Mouse (Mus musculus): ENCODE results near the gene Hoxb6. TPM values are rescaled to one million over a fixed set of nuclear protein-coding genes. Genes with fewer than 3 reads are reported as not detected.

The Hoxb6 gene
- polyA plus RNA-seq, 1 experiment from 2014 or later: not detected

- under 1% methylated on average over 24 of the region's 24 CpGs for WGBS
- Histone ChIP-seq H3K9me3 (no peaks in the 10 kb centered on the region), H3K36me3 (replicated peaks) (no peaks in the 10 kb centered on the region), H3K4me2 (no peak overlapping the region), H3K4me3 (replicated peaks) (no peak overlapping the region), H3K27me3 (peaks cover 100% of the 10 kb centered on the region), H3K9ac (no peak overlapping the region), H3K4me1 (no peaks in the 10 kb centered on the region), H3K27ac (no peak overlapping the region)
- no peak for ATAC-seq (ENCODE audit: low FRiP score)
These were observed 30.9 kb upstream of the Hoxb6 start for GRCm38 (mm10) chr11:96261323-96261890.

DNA sequence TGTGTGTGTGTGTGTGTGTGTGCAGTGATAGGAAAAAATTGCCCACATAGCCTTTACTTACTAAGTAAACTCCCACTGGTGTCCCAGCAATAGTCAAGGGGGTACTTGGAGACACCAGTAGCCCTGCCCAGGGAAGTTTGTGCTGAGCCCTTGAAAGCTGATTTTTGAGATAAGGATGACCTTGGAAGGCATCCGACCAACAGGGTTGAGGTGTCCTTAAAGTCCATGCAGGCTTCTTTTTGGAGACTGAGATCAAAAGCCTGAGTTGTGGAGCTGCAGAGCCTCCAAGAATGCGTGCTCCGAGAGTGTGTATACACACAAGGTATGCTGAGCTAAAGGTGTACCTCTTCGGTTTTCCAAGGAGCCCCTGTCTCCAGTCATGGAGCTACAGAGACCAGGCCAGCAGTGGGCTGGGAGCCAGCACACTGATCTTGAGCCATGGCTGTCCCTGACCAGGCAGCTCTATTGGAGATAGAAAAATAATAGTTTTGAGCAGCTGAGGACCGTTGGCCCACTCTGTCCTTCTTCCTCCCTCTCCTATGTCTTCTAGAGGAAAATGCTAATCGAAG lies 29.9 kb upstream of the Hoxb6 start:
- no peak overlapping the region for H3K9ac ChIP-seq
- peaks cover 100% of the 10 kb centered on the region for H3K27me3 ChIP-seq
- H3K27ac ChIP-seq: no peak overlapping the region
- H3K4me1 ChIP-seq: no peaks in the 10 kb centered on the region
- no peaks in the 10 kb centered on the region for H3K36me3 ChIP-seq (replicated peaks)
- ATAC-seq (ENCODE audit: low FRiP score): no peak
- no peaks in the 10 kb centered on the region for H3K9me3 ChIP-seq
- no peak overlapping the region for H3K4me2 ChIP-seq
- no peak overlapping the region for H3K4me3 ChIP-seq (replicated peaks)
- WGBS: 10% methylated on average over 6 of the region's 6 CpGs

- no peak for ATAC-seq (ENCODE audit: low FRiP score)
- no peak overlapping the region for H3K27ac ChIP-seq
These were observed 28.5 kb upstream of the Hoxb6 start for GRCm38 (mm10) chr11:96263636-96264389.

DNA sequence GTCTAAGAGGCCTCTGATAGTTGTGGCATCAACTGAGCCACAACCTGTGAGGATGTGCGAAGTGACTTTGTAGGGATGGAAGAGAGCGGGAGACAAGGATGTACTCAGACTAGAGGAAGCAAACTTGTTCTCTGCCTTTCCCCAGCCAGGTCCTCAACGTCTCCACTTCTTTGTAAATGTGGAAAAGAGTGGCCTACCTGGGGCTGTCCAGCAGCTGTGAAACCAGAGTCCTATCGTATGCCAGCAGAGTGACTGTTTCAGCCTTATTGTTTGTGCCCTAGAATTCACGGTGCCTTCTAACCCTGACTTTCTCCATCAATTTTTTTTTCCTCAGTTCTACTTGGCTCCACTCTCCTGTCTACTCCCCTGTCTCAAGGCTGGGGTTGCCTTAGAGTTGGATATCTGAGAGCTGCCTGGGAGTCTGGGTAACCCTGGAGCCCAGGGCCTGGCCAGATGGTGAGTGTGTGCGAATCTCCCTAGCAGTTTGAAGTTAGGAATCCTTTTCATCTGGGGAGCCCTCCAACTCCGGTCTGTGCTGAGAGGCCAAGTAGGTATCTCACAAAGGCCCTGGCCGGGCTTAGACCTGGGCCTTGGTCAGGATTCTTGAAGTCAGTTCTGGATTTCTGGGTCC lies 27.8 kb upstream of the Hoxb6 start:
- Histone ChIP-seq H3K27me3 (peaks cover 97% of the 10 kb centered on the region), H3K27ac (no peak overlapping the region), H3K9ac (no peak overlapping the region), H3K9me3 (no peaks in the 10 kb centered on the region), H3K36me3 (replicated peaks) (no peaks in the 10 kb centered on the region), H3K4me3 (replicated peaks) (no peak overlapping the region), H3K4me1 (no peaks in the 10 kb centered on the region), H3K4me2 (no peak overlapping the region)
- no peak for ATAC-seq (ENCODE audit: low FRiP score)
- 3% methylated on average over 8 of the region's 8 CpGs for WGBS

More at GRCm38 (mm10) chr11:96263636-96264389, 28.5 kb upstream of the Hoxb6 start:
- Histone ChIP-seq H3K4me1 (no peaks in the 10 kb centered on the region), H3K36me3 (replicated peaks) (no peaks in the 10 kb centered on the region), H3K9me3 (no peaks in the 10 kb centered on the region), H3K9ac (no peak overlapping the region), H3K4me3 (replicated peaks) (no peak overlapping the region), H3K4me2 (no peak overlapping the region), H3K27me3 (peaks cover 97% of the 10 kb centered on the region)
- WGBS: under 1% methylated on average over 33 of the region's 33 CpGs

- WGBS: 2% methylated on average over 7 of the region's 7 CpGs
These were observed 26.3 kb upstream of the Hoxb6 start for GRCm38 (mm10) chr11:96265954-96266353.

GRCm38 (mm10) chr11:96267021-96267920 lies 25.0 kb upstream of the Hoxb6 start:
- H3K9ac ChIP-seq: no peak overlapping the region
- no peaks in the 10 kb centered on the region for H3K9me3 ChIP-seq
- H3K4me3 ChIP-seq (replicated peaks): no peak overlapping the region
- no peak for ATAC-seq (ENCODE audit: low FRiP score)
- no peak overlapping the region for H3K27ac ChIP-seq
- WGBS: 9% methylated on average over 7 of the region's 7 CpGs
- no peaks in the 10 kb centered on the region for H3K36me3 ChIP-seq (replicated peaks)
- H3K4me2 ChIP-seq: no peak overlapping the region
- H3K27me3 ChIP-seq: peaks cover 97% of the 10 kb centered on the region
- peaks cover 4% of the 10 kb centered on the region; the same call in 1 of the 2 replicates for H3K4me1 ChIP-seq

More at GRCm38 (mm10) chr11:96265954-96266353, 26.3 kb upstream of the Hoxb6 start:
- no peaks in the 10 kb centered on the region for H3K36me3 ChIP-seq (replicated peaks)
- no peak overlapping the region for H3K4me2 ChIP-seq
- H3K27me3 ChIP-seq: peaks cover 97% of the 10 kb centered on the region
- no peak overlapping the region for H3K9ac ChIP-seq
- H3K4me3 ChIP-seq (replicated peaks): no peak overlapping the region
- H3K9me3 ChIP-seq: no peaks in the 10 kb centered on the region
- H3K27ac ChIP-seq: no peak overlapping the region
- ATAC-seq (ENCODE audit: low FRiP score): no peak
- H3K4me1 ChIP-seq: no peaks in the 10 kb centered on the region

GRCm38 (mm10) chr11:96268031-96268745 lies 24.1 kb upstream of the Hoxb6 start:
- H3K4me2 ChIP-seq: no peak overlapping the region
- H3K4me3 ChIP-seq (replicated peaks): no peak overlapping the region
- H3K27ac ChIP-seq: no peak overlapping the region
- H3K9ac ChIP-seq: no peak overlapping the region
- peaks cover 97% of the 10 kb centered on the region for H3K27me3 ChIP-seq
- no peaks in the 10 kb centered on the region for H3K36me3 ChIP-seq (replicated peaks)
- no peaks in the 10 kb centered on the region for H3K9me3 ChIP-seq
- ATAC-seq (ENCODE audit: low FRiP score): no peak
- WGBS: 4% methylated on average over 1 of the region's 1 CpGs
- peaks cover 7% of the 10 kb centered on the region; the same call in 1 of the 2 replicates for H3K4me1 ChIP-seq

DNA sequence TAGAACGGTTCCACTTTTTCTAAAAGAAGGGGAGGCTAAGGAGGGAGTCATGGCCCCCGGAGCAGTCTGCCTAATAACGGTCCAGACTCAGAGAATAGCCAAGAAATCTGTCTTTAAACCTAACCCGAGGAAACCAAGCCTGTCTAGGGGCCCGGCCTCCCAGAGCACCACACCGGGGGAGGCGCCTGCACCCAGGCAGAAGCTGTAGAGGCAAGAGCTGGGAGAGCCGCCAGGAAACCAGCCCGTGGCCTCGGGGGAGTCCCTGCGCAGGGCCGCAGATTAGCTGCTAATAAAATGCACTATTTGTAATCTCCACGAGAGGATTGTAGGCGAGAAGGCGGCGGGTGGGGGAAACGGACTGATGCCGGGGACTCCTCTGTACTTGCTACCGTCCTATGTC lies 22.4 kb upstream of the Hoxb6 start:
- Histone ChIP-seq H3K4me1 (peaks cover 7% of the 10 kb centered on the region; the same call in 1 of the 2 replicates), H3K27me3 (peaks cover 97% of the 10 kb centered on the region), H3K36me3 (replicated peaks) (no peaks in the 10 kb centered on the region), H3K27ac (no peak overlapping the region), H3K9me3 (no peaks in the 10 kb centered on the region), H3K4me3 (replicated peaks) (no peak overlapping the region), H3K4me2 (no peak overlapping the region), H3K9ac (no peak overlapping the region)
- ATAC-seq (ENCODE audit: low FRiP score): no peak
- WGBS: under 1% methylated on average over 19 of the region's 19 CpGs

DNA sequence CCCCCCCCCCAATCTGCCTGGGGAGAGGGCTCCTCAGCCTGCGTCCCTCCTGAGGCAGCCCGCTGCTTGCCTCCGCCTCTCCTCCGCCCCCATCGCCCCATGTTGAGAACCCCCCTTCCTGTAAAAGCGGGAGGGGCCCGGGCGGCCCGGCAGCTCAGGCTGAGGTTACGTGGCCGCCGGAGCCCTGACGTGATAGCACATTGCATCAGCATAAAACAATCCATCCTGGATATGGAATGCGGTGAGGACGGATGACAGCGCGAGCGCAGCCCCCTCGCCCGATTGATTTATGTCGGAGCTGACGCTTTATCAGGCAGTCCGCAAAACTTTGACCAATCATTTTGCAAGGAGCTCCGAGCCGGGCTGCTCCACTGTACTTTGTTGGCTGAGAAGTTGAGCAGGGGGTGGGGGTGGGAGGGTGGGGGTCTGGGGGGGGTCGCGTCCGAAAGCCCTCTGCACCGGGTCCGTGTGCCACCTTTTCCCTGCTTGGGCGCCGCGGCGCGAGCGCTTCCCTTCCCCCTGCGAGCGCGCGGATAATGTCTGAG lies 21.2 kb upstream of the Hoxb6 start, which contains the start of gene Hoxb9:
TSS of gene Hoxb9 (plus strand) at position 462 of the 545 bp plus-strand sequence.
- peaks cover 7% of the 10 kb centered on the region; the same call in 1 of the 2 replicates for H3K4me1 ChIP-seq
- H3K27me3 ChIP-seq: peaks cover 97% of the 10 kb centered on the region
- H3K9ac ChIP-seq: no peak within 1 kb of the TSS
- no peak within 1 kb of the TSS for H3K27ac ChIP-seq
- WGBS: 1% methylated on average over 40 of the region's 40 CpGs
- H3K9me3 ChIP-seq: no peaks in the 10 kb centered on the region
- ATAC-seq (ENCODE audit: low FRiP score): no peak
- 0 out of 2 replicates have a peak within 1 kb of the TSS, but pooled peaks have one; percentile 10 for H3K4me3 ChIP-seq (replicated peaks)
- H3K4me2 ChIP-seq: no peak within 1 kb of the TSS
- H3K36me3 ChIP-seq (replicated peaks): no peaks in the 10 kb centered on the region

GRCm38 (mm10) chr11:96271541-96272011 lies 20.7 kb upstream of the Hoxb6 start:
- Histone ChIP-seq H3K36me3 (replicated peaks) (no peaks in the 10 kb centered on the region), H3K4me3 (replicated peaks) (0 out of 2 replicates have a peak overlapping the region, but pooled peaks have one; percentile 10), H3K4me2 (no peak overlapping the region), H3K4me1 (peaks cover 7% of the 10 kb centered on the region; the same call in 1 of the 2 replicates), H3K9me3 (no peaks in the 10 kb centered on the region), H3K27me3 (peaks cover 97% of the 10 kb centered on the region), H3K27ac (no peak overlapping the region), H3K9ac (no peak overlapping the region)
- WGBS: under 1% methylated on average over 52 of the region's 52 CpGs
- no peak for ATAC-seq (ENCODE audit: low FRiP score)

All from forebrain, embryonic 12.5 days (tissue).